Mouse (Mus musculus) hindbrain, embryonic 11.5 days (tissue): Measurements from ENCODE around the gene Gm20388. TPM values are rescaled to one million over a fixed set of nuclear protein-coding genes. Genes with fewer than 3 reads are reported as not detected.

ENCODE experiments used
- ATAC-seq: fragments of 200-750 bp; cut with Nextera tagmentation; 2 replicates; pipeline ENCODE4 v1.8.0; 2017; ENCODE audit warnings: mild to moderate bottlenecking, moderate TSS enrichment, moderate library complexity; ENCODE audit not compliant: low FRiP score
- DNase-seq: peaks from one replicate; pipeline ENCODE4 v3.0.0-alpha.2; 2015; ENCODE audit warnings: low spot score
- H3K27ac ChIP-seq: fragments of 300-500 bp; sonication (generic); 2 replicates; pipeline ENCODE4 v1.5.1; 2014; ENCODE audit warnings: mild to moderate bottlenecking, low read depth, low read length
- H3K27me3 ChIP-seq: fragments of 300-500 bp; sonication (generic); 2 replicates; pipeline ENCODE4 v1.6.1; 2014; ENCODE audit warnings: mild to moderate bottlenecking, low read length, moderate library complexity, mixed read lengths; ENCODE audit not compliant: control insufficient read depth, insufficient read depth
- H3K36me3 ChIP-seq: fragments of 300-500 bp; sonication (generic); 2 replicates; pipeline ENCODE4 v1.6.1; 2014; ENCODE audit warnings: mild to moderate bottlenecking, low read length, moderate library complexity, mixed read lengths; ENCODE audit not compliant: control insufficient read depth, insufficient read depth
- H3K4me1 ChIP-seq: fragments of 300-500 bp; sonication (generic); replicated peaks from 2 replicates; pipeline ENCODE4 v1.6.1; 2014; ENCODE audit warnings: low read length, mixed read lengths; ENCODE audit not compliant: control insufficient read depth, insufficient read depth
- H3K4me2 ChIP-seq: fragments of 300-500 bp; sonication (generic); replicated peaks from 2 replicates; pipeline ENCODE4 v1.6.1; 2014; ENCODE audit warnings: mild to moderate bottlenecking, low read depth, low read length
- H3K4me3 ChIP-seq: fragments of 300-500 bp; sonication (generic); 2 replicates; pipeline ENCODE4 v1.5.1; 2014; ENCODE audit warnings: low read depth, low read length
- H3K9ac ChIP-seq: fragments of 300-500 bp; sonication (generic); 2 replicates; pipeline ENCODE4 v1.6.1; 2014; ENCODE audit warnings: low read depth, low read length
- H3K9me3 ChIP-seq: fragments of 300-500 bp; sonication (generic); 2 replicates; pipeline ENCODE4 v1.6.1; 2016; ENCODE audit warnings: low read length; ENCODE audit not compliant: control insufficient read depth
- WGBS: fragments of 180-500 bp; shearing (Covaris S2); extraction: QIAGEN DNeasy Blood & Tissue Kit; methylation state at CpG from one replicate; pipeline ENCODE4 v1.1.7; 2014; 5-methylcytosine and 5-hydroxymethylcytosine counted together
- polyA plus RNA-seq: library from polyadenylated mRNA; unstranded; fragments of >200 nt; fragmentation: Nextera tagmentation; extraction: Ambion mirVana; gene quantifications from 2 replicates; pipeline ENCODE4 v1.2.1, GENCODE M21; 2014

The Gm20388 gene
- polyA plus RNA-seq, 1 experiment from 2014 or later: 11.8 TPM

DNA sequence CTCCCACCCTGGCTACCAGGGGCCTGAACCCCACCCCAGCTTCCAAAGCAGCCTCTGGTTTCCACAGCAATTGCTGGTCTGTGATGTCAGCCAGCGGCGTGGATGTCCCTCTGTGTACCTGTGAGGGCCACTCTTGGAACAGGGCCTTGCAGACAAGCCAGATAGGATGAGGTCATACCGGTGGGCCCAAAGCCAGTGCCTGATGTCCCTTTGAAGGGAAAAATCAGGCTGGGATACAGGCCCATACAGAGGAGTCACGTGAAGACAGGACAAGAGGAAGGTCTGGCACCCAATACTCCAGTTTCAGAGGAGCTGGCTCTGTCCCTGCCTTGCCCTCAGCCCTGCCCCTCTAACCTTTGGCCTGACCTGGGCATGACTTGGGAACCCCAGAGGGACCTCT is 2289.2 kb downstream of the Gm20388 start:
- H3K27ac ChIP-seq: no peak overlapping the region
- H3K4me1 ChIP-seq: no peaks in the 10 kb centered on the region
- no peak overlapping the region for H3K4me2 ChIP-seq
- H3K9ac ChIP-seq: no peak overlapping the region
- no peaks in the 10 kb centered on the region for H3K36me3 ChIP-seq
- ATAC-seq: no peak
- WGBS: 82% methylated on average over 4 of the region's 4 CpGs
- H3K27me3 ChIP-seq: no peaks in the 10 kb centered on the region
- no peak for DNase-seq
- no peaks in the 10 kb centered on the region for H3K9me3 ChIP-seq
- H3K4me3 ChIP-seq: no peak overlapping the region

DNA sequence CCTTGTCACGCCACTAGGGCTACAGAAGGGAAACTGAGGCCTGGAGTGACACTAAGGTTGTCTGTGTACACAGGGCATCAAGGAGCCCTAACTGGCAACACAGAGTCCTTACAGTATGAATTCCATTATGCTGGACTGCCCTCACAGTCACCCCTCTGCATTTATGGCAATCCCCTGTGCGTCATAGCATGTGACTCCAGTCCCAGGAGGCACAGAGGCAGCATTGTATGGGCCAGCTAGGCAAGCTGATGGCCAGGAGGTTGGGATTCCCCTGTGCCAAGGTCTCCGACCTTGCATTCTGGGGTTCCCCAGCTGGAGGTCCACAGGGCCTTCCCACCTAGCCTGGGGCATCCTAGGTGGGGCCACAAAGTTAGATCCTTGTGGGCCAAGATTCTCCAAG is 2300.9 kb downstream of the Gm20388 start:
- Histone ChIP-seq H3K36me3 (no peaks in the 10 kb centered on the region), H3K9ac (no peak overlapping the region), H3K4me3 (no peak overlapping the region), H3K4me1 (no peaks in the 10 kb centered on the region), H3K27ac (no peak overlapping the region), H3K9me3 (no peaks in the 10 kb centered on the region), H3K27me3 (no peaks in the 10 kb centered on the region), H3K4me2 (no peak overlapping the region)
- no peak for ATAC-seq
- DNase-seq: no peak
- 89% methylated on average over 3 of the region's 3 CpGs for WGBS

DNA sequence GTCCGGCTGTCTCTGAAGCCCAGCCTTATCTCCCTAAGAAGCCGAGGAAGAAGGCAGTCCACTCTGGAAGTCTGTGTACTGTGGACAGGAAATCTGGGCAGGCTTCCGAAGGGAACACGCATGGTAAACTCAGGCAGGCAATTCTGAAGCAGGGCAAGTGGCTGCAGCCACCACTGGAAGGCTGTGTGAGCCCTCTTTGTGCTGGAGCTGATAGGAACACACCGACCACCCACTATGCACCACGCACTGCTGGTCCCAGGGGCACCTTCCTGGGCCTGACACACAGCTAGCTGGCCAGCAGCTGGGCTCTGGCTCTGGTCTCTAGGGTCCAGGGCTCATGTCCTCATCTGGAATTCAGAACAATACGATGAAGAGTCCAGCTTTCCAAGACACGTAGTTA is 2305.0 kb downstream of the Gm20388 start:
- H3K9ac ChIP-seq: no peak overlapping the region
- 78% methylated on average over 8 of the region's 8 CpGs for WGBS
- H3K4me2 ChIP-seq: no peak overlapping the region
- H3K36me3 ChIP-seq: no peaks in the 10 kb centered on the region
- ATAC-seq (no peak), DNase-seq (no peak)
- H3K4me3 ChIP-seq: no peak overlapping the region
- H3K4me1 ChIP-seq: no peaks in the 10 kb centered on the region
- H3K9me3 ChIP-seq: no peaks in the 10 kb centered on the region
- no peak overlapping the region for H3K27ac ChIP-seq
- H3K27me3 ChIP-seq: no peaks in the 10 kb centered on the region

DNA sequence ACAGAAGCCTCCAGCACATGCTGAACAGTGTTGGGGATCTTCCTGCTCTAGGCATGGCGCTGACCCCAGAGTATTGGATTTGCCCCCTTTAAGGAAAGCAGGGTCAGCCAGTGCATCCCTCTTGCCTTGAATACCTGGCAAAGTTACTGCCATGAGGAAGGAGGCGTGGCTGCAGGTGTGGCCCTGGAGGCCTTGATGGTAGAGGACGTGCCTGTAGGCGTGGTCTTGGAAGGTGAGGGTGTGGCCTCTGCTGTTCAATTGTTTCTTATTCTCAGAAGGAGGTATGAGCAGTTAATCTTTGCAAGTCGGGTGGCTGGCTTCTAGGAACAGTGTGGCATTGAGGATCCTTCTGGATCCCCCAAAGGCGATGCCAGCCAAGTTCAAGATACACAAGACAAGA is 2305.8 kb downstream of the Gm20388 start:
- no peak overlapping the region for H3K27ac ChIP-seq
- no peaks in the 10 kb centered on the region for H3K27me3 ChIP-seq
- no peaks in the 10 kb centered on the region for H3K9me3 ChIP-seq
- no peak overlapping the region for H3K9ac ChIP-seq
- H3K4me3 ChIP-seq: no peak overlapping the region
- DNase-seq: no peak
- no peak for ATAC-seq
- WGBS: 67% methylated on average over 6 of the region's 6 CpGs
- no peaks in the 10 kb centered on the region for H3K36me3 ChIP-seq
- no peaks in the 10 kb centered on the region for H3K4me1 ChIP-seq
- H3K4me2 ChIP-seq: no peak overlapping the region

DNA sequence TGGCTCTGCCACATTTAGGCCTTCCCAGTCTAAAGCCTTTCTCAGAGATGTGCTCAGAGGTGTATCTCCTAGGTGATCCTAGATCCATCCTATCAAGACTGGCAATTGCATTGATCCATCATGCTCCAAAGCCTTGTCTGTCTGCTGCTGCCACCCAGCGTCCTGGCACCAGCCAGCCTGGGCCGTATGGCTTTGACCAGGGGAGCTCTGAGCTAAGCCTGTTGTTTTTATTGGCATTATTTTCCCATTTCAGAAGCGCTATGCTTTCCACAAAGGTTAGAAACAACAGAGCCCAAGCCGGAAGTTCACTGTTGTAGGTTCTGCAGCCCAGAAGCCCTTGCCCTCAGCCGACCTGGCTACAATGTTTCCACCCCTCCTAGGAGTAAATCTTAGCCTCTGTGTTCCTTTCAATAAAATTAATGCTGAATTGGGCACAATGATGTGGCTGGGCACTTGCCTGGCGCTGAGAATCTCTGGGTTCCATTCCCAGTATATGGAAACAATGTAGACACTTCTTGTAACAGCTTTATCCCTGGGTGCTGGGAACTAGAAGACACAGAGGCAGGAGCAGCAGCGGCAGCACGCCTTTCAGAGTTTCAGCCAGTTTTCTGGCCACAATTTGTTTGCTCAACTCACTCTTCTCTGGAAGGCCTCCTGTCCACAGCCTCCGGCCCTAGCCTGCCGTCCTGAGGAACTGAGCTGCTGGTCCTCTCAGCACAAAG is 2307.0 kb downstream of the Gm20388 start:
- ATAC-seq: no peak
- 84% methylated on average over 10 of the region's 10 CpGs for WGBS
- Histone ChIP-seq H3K36me3 (no peaks in the 10 kb centered on the region), H3K4me1 (no peaks in the 10 kb centered on the region), H3K4me3 (no peak overlapping the region), H3K27me3 (no peaks in the 10 kb centered on the region), H3K9ac (no peak overlapping the region), H3K27ac (no peak overlapping the region), H3K4me2 (no peak overlapping the region), H3K9me3 (no peaks in the 10 kb centered on the region)
- no peak for DNase-seq

GRCm38 (mm10) chr8:122223976-122224649 is 2313.5 kb downstream of the Gm20388 start:
- 73% methylated on average over 10 of the region's 10 CpGs for WGBS
- ATAC-seq (no peak), DNase-seq (no peak)
- peaks cover 9% of the 10 kb centered on the region for H3K27me3 ChIP-seq
- no peak overlapping the region for H3K4me2 ChIP-seq
- no peaks in the 10 kb centered on the region for H3K4me1 ChIP-seq
- no peaks in the 10 kb centered on the region for H3K36me3 ChIP-seq
- no peaks in the 10 kb centered on the region for H3K9me3 ChIP-seq
- H3K27ac ChIP-seq: no peak overlapping the region
- no peak overlapping the region for H3K9ac ChIP-seq
- no peak overlapping the region for H3K4me3 ChIP-seq

GRCm38 (mm10) chr8:122224650-122225022 is 2314.0 kb downstream of the Gm20388 start:
- Histone ChIP-seq H3K4me3 (no peak overlapping the region), H3K4me1 (no peaks in the 10 kb centered on the region), H3K27ac (no peak overlapping the region), H3K36me3 (no peaks in the 10 kb centered on the region), H3K9me3 (no peaks in the 10 kb centered on the region), H3K9ac (no peak overlapping the region), H3K4me2 (no peak overlapping the region), H3K27me3 (peaks cover 15% of the 10 kb centered on the region)
- ATAC-seq (no peak), DNase-seq (peak; percentile 29)
- 50% methylated on average over 6 of the region's 6 CpGs for whole genome bisulfite sequencing

- WGBS: 65% methylated on average over 10 of the region's 10 CpGs
- no peak overlapping the region for H3K4me3 ChIP-seq
These were observed 2314.8 kb downstream of the Gm20388 start for GRCm38 (mm10) chr8:122225446-122225845.

GRCm38 (mm10) chr8:122227345-122227744 is 2316.7 kb downstream of the Gm20388 start:
- no peaks in the 10 kb centered on the region for H3K36me3 ChIP-seq
- ATAC-seq (no peak), DNase-seq (no peak)
- H3K9me3 ChIP-seq: no peaks in the 10 kb centered on the region
- peaks cover 32% of the 10 kb centered on the region for H3K27me3 ChIP-seq
- H3K4me1 ChIP-seq: peaks cover 3% of the 10 kb centered on the region; the same call in 1 of the 2 replicates
- no peak overlapping the region for H3K27ac ChIP-seq
- H3K9ac ChIP-seq: no peak overlapping the region
- no peak overlapping the region for H3K4me3 ChIP-seq
- 81% methylated on average over 6 of the region's 6 CpGs for WGBS
- H3K4me2 ChIP-seq: no peak overlapping the region

More at GRCm38 (mm10) chr8:122225446-122225845, 2314.8 kb downstream of the Gm20388 start:
- Histone ChIP-seq H3K4me2 (no peak overlapping the region), H3K9ac (no peak overlapping the region), H3K36me3 (no peaks in the 10 kb centered on the region), H3K4me1 (no peaks in the 10 kb centered on the region), H3K9me3 (no peaks in the 10 kb centered on the region), H3K27me3 (peaks cover 23% of the 10 kb centered on the region), H3K27ac (no peak overlapping the region)
- DNase-seq: no peak
- ATAC-seq: no peak
